Mouse (Mus musculus) fat pad, adult 2 months (tissue): ENCODE data around the gene Clk4.

ENCODE experiments used
- DNase-seq: peaks from one replicate; pipeline ENCODE4 v3.0.0-alpha.2; 2011; ENCODE audit warnings: low read depth, low spot score; ENCODE audit errors: extremely low read depth

Clk4 gene

GRCm38 (mm10) chr11:51308306-51308705, 46.8 kb downstream of the Clk4 start:
- no peak for DNase-seq

GRCm38 (mm10) chr11:51311846-51312245, 50.3 kb downstream of the Clk4 start:
- no peak for DNase-seq

GRCm38 (mm10) chr11:51315991-51316810, 54.7 kb downstream of the Clk4 start:
- no peak for DNase-seq

GRCm38 (mm10) chr11:51320609-51321008, 59.1 kb downstream of the Clk4 start:
- DNase-seq, result no peak

GRCm38 (mm10) chr11:51326908-51327307, 65.4 kb downstream of the Clk4 start:
- DNase-seq, result no peak

- DNase-seq, result no peak
These were observed 66.9 kb downstream of the Clk4 start for GRCm38 (mm10) chr11:51328387-51328942.

- DNase-seq, result no peak
These were observed 68.5 kb downstream of the Clk4 start for GRCm38 (mm10) chr11:51329837-51330714.
